Mouse (Mus musculus): ENCODE data around the gene Gm11037.

The Gm11037 gene

DNA sequence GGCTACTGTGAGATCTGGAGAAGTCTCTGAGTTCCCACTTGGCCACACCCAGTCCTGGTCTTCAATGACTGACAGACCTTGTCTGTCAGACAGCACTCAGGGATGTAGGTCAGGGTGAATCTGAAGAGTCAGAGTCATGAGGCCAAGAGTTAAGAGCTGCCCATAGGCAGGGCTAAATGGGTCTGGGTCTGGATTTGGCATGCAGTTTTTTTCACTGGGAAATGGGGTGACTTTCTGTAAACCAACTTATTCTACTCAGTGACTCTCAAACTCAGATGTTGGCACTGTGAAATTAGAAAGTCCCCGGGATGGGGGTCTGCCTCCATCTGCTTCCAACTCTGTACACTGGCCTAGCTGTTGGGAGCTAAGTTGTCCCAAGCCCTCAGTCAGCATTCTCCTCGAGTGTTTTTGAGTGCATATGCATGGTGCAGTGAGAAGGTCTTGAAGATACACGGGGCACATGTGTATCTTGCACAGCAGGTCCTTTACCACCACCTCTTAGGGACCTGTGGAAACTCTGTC lies 4.6 kb upstream of the Gm11037 start:
- no peak for DNase-seq (ENCODE audit: low read depth in 2 of 2, low spot score in 2 of 2)

- DNase-seq (ENCODE audit: low read depth in 2 of 2, low spot score in 2 of 2): no peak
Observed at GRCm38 (mm10) chr2:131129836-131130235, 3.5 kb upstream of the Gm11037 start.

GRCm38 (mm10) chr2:131130849-131131248 lies 2.4 kb upstream of the Gm11037 start:
- DNase-seq (ENCODE audit: low read depth in 2 of 2, low spot score in 2 of 2): no peak

GRCm38 (mm10) chr2:131132111-131132888 lies 997 bp upstream of the Gm11037 start:
- no peak for DNase-seq (ENCODE audit: low read depth in 2 of 2, low spot score in 2 of 2)

DNA sequence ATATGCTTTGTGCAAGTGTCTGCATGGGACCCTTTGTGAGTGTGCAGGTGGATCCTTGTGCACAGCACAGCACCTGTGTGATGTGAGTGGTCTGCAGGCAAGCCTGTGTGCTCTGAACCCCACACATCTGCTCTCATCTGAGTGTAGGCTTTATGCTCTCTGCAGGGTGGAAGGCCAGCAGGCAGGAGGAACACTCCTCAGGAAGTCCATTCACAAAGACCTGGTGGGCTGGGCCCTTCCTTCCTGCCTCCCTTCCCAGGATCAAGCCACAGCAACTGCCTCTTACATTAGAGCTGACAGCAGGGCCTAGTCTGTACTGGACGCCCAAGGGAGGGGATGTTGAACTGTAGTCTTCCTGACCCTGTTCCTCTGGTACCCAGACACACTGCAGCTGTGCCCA lies 1.1 kb downstream of the Gm11037 start:
- no peak for DNase-seq (ENCODE audit: low read depth in 2 of 2, low spot score in 2 of 2)

DNA sequence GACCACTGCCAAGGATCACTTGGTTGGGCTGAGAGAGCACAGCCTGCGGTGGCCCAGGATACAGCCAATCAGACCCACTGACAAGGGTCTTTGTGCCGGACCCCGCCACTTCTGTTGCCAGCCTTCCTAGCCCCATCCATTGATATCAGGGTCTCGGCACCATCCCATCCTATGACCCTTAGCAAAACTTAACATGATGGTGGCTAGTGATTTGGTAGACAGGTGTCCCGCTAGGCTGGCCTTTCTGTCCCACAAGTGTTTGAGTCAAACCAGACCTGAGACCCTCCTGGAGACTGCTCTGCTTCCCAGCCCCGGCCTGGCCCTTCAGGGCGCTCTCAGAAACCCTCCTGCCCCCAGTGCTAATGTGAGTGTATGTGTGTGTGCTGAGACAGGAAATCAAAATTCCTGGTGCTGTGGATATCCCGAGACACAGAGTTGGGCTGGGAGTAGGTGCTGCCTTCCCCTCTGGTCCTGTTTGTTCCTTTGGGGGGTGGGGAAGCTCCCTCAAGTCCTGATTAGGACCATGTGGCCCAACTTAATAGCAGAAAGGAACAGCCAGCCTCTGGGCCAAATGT lies 1.6 kb downstream of the Gm11037 start:
- no peak for DNase-seq (ENCODE audit: low read depth in 2 of 2, low spot score in 2 of 2)

GRCm38 (mm10) chr2:131135521-131136139 lies 2.3 kb downstream of the Gm11037 start:
- no peak for DNase-seq (ENCODE audit: low read depth in 2 of 2, low spot score in 2 of 2)

DNA sequence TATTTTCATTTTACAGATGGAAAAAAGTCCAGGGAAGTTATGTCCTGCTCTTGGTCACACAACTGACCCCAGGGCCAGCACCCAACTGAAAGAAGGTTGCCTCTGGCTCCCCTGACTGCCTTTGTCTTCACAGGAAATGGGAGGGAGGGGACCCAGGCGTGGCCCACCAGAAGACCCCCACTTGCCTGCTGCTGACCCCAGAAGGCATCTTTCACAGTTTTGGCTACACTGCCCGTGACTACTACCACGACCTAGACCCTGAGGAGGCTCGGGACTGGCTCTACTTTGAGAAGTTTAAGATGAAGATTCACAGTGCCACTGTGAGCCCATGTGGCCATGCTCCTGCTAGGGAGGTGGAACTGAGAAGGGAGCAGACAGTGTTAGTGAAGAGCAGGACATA lies 5.0 kb downstream of the Gm11037 start:
- DNase-seq (ENCODE audit: low read depth in 2 of 2, low spot score in 2 of 2): no peak

DNA sequence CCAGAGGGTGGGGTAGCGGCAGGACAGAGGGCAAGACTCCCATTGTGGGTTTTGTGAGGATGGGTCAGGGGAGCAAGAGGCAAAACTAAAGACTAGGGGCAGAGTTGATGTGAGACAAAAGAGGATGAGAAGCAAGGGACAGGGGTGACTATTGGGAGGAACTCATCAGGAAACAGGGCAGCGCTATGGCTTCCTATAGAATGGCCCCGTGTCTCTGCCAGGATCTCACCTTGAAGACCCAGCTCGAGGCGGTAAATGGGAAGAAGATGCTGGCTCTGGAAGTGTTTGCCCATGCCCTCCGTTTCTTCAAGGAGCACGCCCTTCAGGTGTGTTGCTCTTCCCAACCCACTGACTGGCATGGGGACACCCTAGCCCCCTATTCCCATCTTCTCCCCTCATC lies 5.5 kb downstream of the Gm11037 start:
- no peak for DNase-seq (ENCODE audit: low read depth in 2 of 2, low spot score in 2 of 2)

- no peak for DNase-seq (ENCODE audit: low read depth in 2 of 2, low spot score in 2 of 2)
Observed at GRCm38 (mm10) chr2:131139287-131139686, 6.0 kb downstream of the Gm11037 start.

DNA sequence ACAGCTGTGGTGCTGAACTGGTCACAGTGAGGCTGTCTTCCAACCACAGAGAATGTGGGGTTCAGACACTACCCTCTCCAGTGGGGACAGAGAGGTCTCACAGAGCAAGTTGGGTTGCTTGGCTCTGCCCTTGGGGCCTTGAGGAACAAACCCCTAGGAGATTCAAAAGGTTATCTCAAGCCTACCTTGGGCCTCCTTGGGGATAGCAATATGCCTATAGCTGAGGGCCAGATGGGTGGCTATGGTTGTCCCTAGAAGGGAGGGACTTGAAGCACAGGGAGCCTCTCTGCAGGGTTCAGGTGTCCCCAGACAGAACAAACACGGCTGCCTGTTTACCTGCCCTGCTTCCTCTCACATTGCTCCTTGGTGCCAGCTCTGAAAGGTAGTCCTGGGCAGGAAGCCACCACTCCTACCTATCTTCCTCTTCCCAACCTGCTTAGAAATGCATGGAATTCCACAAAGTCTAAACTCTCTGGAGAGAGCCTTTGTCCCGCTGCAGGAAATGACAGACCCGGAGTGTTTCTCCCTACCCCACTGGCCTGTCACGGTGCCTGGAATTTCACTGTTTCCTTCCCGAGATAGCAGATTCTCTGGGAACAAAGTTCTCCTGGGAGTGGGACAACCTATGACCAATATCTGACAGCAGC lies 6.7 kb downstream of the Gm11037 start:
- DNase-seq (ENCODE audit: low read depth in 2 of 2, low spot score in 2 of 2): no peak

DNA sequence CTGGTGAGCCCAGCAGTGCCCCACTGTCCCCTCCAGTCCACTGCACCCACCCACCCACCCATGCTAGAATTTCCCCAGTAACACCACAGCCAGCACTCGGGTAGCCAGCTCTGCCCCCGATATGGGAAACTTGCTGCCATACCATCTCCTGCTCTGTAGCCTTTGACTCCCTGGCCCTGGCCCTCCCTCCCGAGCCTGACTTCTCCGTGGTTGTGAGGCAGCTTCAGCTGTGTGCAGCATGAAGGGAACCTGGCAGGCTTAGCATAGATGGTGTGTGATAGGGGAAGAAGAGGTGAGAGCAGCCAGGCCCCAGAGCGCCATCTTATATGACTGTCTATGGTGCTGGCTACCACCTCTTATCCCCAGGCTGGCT lies 7.2 kb downstream of the Gm11037 start:
- DNase-seq (ENCODE audit: low read depth in 2 of 2, low spot score in 2 of 2): no peak

GRCm38 (mm10) chr2:131141336-131141986 lies 8.2 kb downstream of the Gm11037 start:
- no peak for DNase-seq (ENCODE audit: low read depth in 2 of 2, low spot score in 2 of 2)

GRCm38 (mm10) chr2:131142592-131142991 lies 9.3 kb downstream of the Gm11037 start:
- DNase-seq (ENCODE audit: low read depth in 2 of 2, low spot score in 2 of 2): peak; percentile 29 to 49

- no peak for DNase-seq (ENCODE audit: low read depth in 2 of 2, low spot score in 2 of 2)
Observed at GRCm38 (mm10) chr2:131143007-131143780, 9.9 kb downstream of the Gm11037 start.

DNA sequence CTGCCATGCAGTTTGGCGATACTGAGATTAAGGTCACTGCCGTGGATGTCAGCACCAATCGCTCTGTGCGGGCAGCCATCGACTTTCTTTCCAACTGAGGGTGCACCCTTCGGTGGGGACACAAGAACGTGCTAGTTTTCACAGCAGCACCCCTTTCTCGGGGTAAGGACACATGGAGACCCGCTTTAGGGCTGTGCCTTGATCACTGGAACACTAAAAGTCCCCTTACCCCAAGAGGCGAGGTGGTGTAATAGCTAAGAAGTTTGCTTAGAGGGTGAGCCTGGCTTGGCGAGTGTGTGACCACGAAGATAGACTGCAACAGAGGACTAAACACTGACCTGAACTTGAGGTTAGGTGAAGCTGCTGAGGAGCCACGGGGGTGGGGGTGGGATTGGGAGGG lies 11.8 kb downstream of the Gm11037 start:
- no peak for DNase-seq (ENCODE audit: low read depth in 2 of 2, low spot score in 2 of 2)

GRCm38 (mm10) chr2:131145536-131145935 lies 12.2 kb downstream of the Gm11037 start:
- no peak for DNase-seq (ENCODE audit: low read depth in 2 of 2, low spot score in 2 of 2)

- DNase-seq (ENCODE audit: low read depth in 2 of 2, low spot score in 2 of 2): no peak
Observed at GRCm38 (mm10) chr2:131146193-131147042, 13.1 kb downstream of the Gm11037 start.

DNA sequence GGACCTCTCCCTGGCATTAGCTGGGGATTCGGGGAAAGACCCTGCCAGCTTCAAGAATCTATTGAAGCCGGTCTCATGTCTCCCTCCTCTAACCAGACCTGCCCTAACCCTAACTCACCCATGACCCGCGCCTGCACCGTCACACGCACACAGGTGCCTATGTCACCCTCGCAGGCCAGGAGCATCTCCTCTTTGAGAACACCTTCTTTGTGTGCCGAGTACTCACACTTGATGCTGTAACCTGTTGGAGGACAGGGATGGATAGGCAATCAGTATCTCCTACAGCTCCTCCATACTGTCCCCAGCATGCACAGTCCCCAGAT lies 13.7 kb downstream of the Gm11037 start:
- DNase-seq (ENCODE audit: low read depth in 2 of 2, low spot score in 2 of 2): no peak

Measured in CD8-positive naive resting alpha-beta T cell, adult 2 months (primary cell).